Mouse (Mus musculus): ENCODE results near the gene Plekhn1. TPM values are rescaled to one million over a fixed set of nuclear protein-coding genes. Genes with fewer than 3 reads are reported as not detected.

Plekhn1 gene
- polyA plus RNA-seq, 1 experiment from 2014 or later, result 11.7 TPM

GRCm38 (mm10) chr4:156217838-156218237 lies 16.8 kb downstream of the Plekhn1 start:
- Histone ChIP-seq H3K27ac (ENCODE audit: low read length) (no peak overlapping the region), H3K4me1 (ENCODE audit: control insufficient read depth, insufficient read depth, low read length) (no peaks in the 10 kb centered on the region), H3K36me3 (ENCODE audit: control insufficient read depth, insufficient read depth, low read length) (no peaks in the 10 kb centered on the region), H3K4me2 (ENCODE audit: low read depth, low read length) (no peak overlapping the region), H3K4me3 (ENCODE audit: low read length) (no peak overlapping the region), H3K27me3 (replicated peaks; ENCODE audit: control insufficient read depth, insufficient read depth, low read length) (no peaks in the 10 kb centered on the region; the same call in 1 of the 2 replicates), H3K9ac (ENCODE audit: low read depth, low read length) (no peak overlapping the region), H3K9me3 (ENCODE audit: control insufficient read depth, low read length) (no peaks in the 10 kb centered on the region)
- WGBS, result 79% methylated on average over 16 of the region's 16 CpGs
- ATAC-seq, result no peak

GRCm38 (mm10) chr4:156217022-156217669 lies 17.5 kb downstream of the Plekhn1 start:
- Histone ChIP-seq H3K9ac (ENCODE audit: low read depth, low read length) (no peak overlapping the region), H3K27ac (ENCODE audit: low read length) (no peak overlapping the region), H3K27me3 (replicated peaks; ENCODE audit: control insufficient read depth, insufficient read depth, low read length) (no peaks in the 10 kb centered on the region; the same call in 1 of the 2 replicates), H3K4me1 (ENCODE audit: control insufficient read depth, insufficient read depth, low read length) (no peaks in the 10 kb centered on the region), H3K4me3 (ENCODE audit: low read length) (no peak overlapping the region), H3K36me3 (ENCODE audit: control insufficient read depth, insufficient read depth, low read length) (no peaks in the 10 kb centered on the region), H3K9me3 (ENCODE audit: control insufficient read depth, low read length) (no peaks in the 10 kb centered on the region), H3K4me2 (ENCODE audit: low read depth, low read length) (no peak overlapping the region)
- 78% methylated on average over 16 of the region's 16 CpGs for WGBS
- no peak for ATAC-seq

GRCm38 (mm10) chr4:156216196-156216595 lies 18.5 kb downstream of the Plekhn1 start:
- Histone ChIP-seq H3K9ac (ENCODE audit: low read depth, low read length) (no peak overlapping the region), H3K9me3 (ENCODE audit: control insufficient read depth, low read length) (no peaks in the 10 kb centered on the region), H3K4me2 (ENCODE audit: low read depth, low read length) (no peak overlapping the region), H3K27ac (ENCODE audit: low read length) (no peak overlapping the region), H3K27me3 (replicated peaks; ENCODE audit: control insufficient read depth, insufficient read depth, low read length) (no peaks in the 10 kb centered on the region; the same call in 1 of the 2 replicates), H3K4me3 (ENCODE audit: low read length) (no peak overlapping the region), H3K36me3 (ENCODE audit: control insufficient read depth, insufficient read depth, low read length) (no peaks in the 10 kb centered on the region), H3K4me1 (ENCODE audit: control insufficient read depth, insufficient read depth, low read length) (no peaks in the 10 kb centered on the region)
- WGBS, result 81% methylated on average over 2 of the region's 2 CpGs
- no peak for ATAC-seq

DNA sequence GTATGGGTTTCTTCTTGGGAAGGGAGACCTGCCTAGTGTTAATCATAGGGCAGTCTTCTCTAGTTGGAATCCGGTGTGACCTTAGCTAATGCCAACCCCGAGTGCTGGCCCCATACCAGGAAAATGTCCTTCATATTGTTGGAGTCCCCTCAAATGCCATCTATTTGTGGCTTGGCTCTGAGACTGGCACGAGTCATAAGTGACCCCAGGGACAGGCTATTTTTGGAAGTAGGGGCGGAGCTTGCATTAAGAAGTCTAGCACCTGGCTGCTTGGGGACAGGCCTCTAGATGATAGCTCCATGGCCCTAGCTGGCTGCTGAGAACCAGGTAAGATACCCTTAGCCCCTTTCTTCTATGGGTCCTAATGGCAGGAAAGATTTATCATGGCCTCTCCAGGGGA lies 19.0 kb downstream of the Plekhn1 start, which contains the start of gene Perm1:
Gene Perm1 (plus strand): TSS at position 220 of the 400 bp plus-strand sequence.
- no peaks in the 10 kb centered on the region for H3K4me1 ChIP-seq (ENCODE audit: control insufficient read depth, insufficient read depth, low read length)
- WGBS, result 71% methylated on average over 4 of the region's 4 CpGs
- ATAC-seq, result no peak
- H3K27me3 ChIP-seq (replicated peaks; ENCODE audit: control insufficient read depth, insufficient read depth, low read length), result no peaks in the 10 kb centered on the region; the same call in 1 of the 2 replicates
- no peak within 1 kb of the TSS for H3K9ac ChIP-seq (ENCODE audit: low read depth, low read length)
- H3K4me2 ChIP-seq (ENCODE audit: low read depth, low read length), result no peak within 1 kb of the TSS
- no peaks in the 10 kb centered on the region for H3K36me3 ChIP-seq (ENCODE audit: control insufficient read depth, insufficient read depth, low read length)
- H3K9me3 ChIP-seq (ENCODE audit: control insufficient read depth, low read length), result no peaks in the 10 kb centered on the region
- H3K4me3 ChIP-seq (ENCODE audit: low read length), result no peak within 1 kb of the TSS
- no peak within 1 kb of the TSS for H3K27ac ChIP-seq (ENCODE audit: low read length)

DNA sequence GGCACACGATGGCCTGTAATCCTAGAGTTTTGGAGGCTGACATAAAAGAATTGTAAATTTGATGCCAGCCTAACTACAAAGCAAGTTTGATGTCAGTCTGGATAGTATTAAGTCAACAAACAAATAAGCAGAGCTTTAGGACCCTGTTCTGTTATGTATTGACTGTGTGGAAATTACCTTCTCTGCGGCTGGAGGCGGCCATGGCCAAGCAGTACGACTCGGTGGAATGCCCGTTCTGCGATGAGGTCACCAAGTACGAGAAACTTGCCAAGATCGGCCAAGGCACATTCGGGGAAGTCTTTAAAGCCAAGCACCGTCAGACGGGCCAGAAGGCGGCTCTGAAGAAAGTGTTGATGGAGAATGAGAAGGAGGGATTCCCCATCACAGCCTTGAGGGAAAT lies 21.5 kb downstream of the Plekhn1 start:
- H3K27ac ChIP-seq (ENCODE audit: low read length), result no peak overlapping the region
- no peaks in the 10 kb centered on the region for H3K4me1 ChIP-seq (ENCODE audit: control insufficient read depth, insufficient read depth, low read length)
- H3K9me3 ChIP-seq (ENCODE audit: control insufficient read depth, low read length), result no peaks in the 10 kb centered on the region
- 91% methylated on average over 13 of the region's 13 CpGs for WGBS
- H3K4me2 ChIP-seq (ENCODE audit: low read depth, low read length), result no peak overlapping the region
- no peaks in the 10 kb centered on the region for H3K36me3 ChIP-seq (ENCODE audit: control insufficient read depth, insufficient read depth, low read length)
- H3K4me3 ChIP-seq (ENCODE audit: low read length), result no peak overlapping the region
- H3K9ac ChIP-seq (ENCODE audit: low read depth, low read length), result no peak overlapping the region
- ATAC-seq, result no peak
- H3K27me3 ChIP-seq (replicated peaks; ENCODE audit: control insufficient read depth, insufficient read depth, low read length), result no peaks in the 10 kb centered on the region

DNA sequence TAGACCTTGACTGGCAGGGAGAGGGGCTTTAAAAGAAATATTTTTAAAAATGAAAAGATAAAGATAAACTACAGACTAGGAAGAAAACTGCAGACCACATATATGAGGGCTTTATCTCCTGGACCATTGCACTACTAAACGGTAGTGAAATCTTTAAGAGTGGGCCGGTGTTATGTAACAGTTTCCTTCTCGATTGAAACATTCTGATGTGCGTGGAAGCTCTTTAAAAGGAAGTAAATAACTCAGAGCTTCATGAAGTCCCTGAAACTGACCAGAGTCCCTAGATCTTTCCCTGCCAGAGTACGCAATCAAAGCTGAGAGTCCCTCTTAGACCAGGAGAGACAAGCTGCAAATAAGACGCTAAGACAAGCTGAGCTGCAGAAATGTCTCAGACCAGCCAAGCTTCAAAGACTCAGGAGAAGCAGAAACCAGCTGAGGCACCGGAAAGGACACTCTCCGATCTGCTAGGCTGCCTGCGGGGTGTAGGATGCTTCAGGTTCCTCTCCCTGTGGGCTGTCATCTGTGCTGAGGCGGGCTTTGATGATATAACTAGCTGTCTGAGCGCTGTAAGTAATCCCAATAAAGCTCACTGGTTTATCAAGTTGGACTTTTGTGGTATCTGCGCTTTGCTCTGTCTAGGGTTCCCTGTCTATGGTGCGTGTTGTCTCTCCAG lies 24.6 kb downstream of the Plekhn1 start:
- H3K4me3 ChIP-seq (ENCODE audit: low read length), result no peak overlapping the region
- no peak overlapping the region for H3K9ac ChIP-seq (ENCODE audit: low read depth, low read length)
- H3K9me3 ChIP-seq (ENCODE audit: control insufficient read depth, low read length), result no peaks in the 10 kb centered on the region
- no peak for ATAC-seq
- 67% methylated on average over 13 of the region's 13 CpGs for WGBS
- no peaks in the 10 kb centered on the region for H3K36me3 ChIP-seq (ENCODE audit: control insufficient read depth, insufficient read depth, low read length)
- no peaks in the 10 kb centered on the region for H3K4me1 ChIP-seq (ENCODE audit: control insufficient read depth, insufficient read depth, low read length)
- H3K27ac ChIP-seq (ENCODE audit: low read length), result no peak overlapping the region
- H3K4me2 ChIP-seq (ENCODE audit: low read depth, low read length), result no peak overlapping the region
- peaks cover 2% of the 10 kb centered on the region; the same call in 1 of the 2 replicates for H3K27me3 ChIP-seq (replicated peaks; ENCODE audit: control insufficient read depth, insufficient read depth, low read length)

DNA sequence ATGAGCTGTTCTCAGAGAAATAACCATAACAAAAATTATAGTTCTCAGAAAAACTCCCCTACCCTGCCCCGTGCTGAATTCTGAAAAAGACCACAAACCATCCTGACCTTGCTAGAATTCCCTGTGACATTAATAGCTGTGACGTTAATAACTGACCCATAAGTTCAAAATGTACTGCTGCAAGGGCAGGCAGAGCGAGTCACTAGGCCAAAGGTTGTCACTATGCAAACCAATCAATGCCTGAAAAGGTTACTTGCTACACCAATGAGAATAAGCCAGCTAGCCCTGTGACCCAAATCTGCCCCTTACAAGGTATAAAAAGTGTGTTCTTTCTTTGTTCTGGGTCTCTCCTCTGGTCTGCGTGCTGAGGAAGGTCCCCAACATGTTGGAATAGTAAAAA lies 25.8 kb downstream of the Plekhn1 start:
- Histone ChIP-seq H3K4me2 (ENCODE audit: low read depth, low read length) (no peak overlapping the region), H3K36me3 (ENCODE audit: control insufficient read depth, insufficient read depth, low read length) (no peaks in the 10 kb centered on the region), H3K9ac (ENCODE audit: low read depth, low read length) (no peak overlapping the region), H3K27ac (ENCODE audit: low read length) (no peak overlapping the region), H3K27me3 (replicated peaks; ENCODE audit: control insufficient read depth, insufficient read depth, low read length) (peaks cover 13% of the 10 kb centered on the region), H3K9me3 (ENCODE audit: control insufficient read depth, low read length) (no peaks in the 10 kb centered on the region), H3K4me1 (ENCODE audit: control insufficient read depth, insufficient read depth, low read length) (peaks cover under 1% of the 10 kb centered on the region; the same call in 1 of the 2 replicates), H3K4me3 (ENCODE audit: low read length) (no peak overlapping the region)
- no peak for ATAC-seq
- WGBS, result 81% methylated on average over 4 of the region's 4 CpGs

GRCm38 (mm10) chr4:156203413-156204131 lies 31.1 kb downstream of the Plekhn1 start:
- peak overlapping the region; percentile 96 for H3K4me2 ChIP-seq (ENCODE audit: low read depth, low read length)
- H3K4me1 ChIP-seq (ENCODE audit: control insufficient read depth, insufficient read depth, low read length), result peaks cover 13% of the 10 kb centered on the region
- H3K4me3 ChIP-seq (ENCODE audit: low read length), result peak overlapping the region; percentile 63
- H3K36me3 ChIP-seq (ENCODE audit: control insufficient read depth, insufficient read depth, low read length), result no peaks in the 10 kb centered on the region
- H3K9me3 ChIP-seq (ENCODE audit: control insufficient read depth, low read length), result no peaks in the 10 kb centered on the region
- peak overlapping the region; percentile 66 for H3K27ac ChIP-seq (ENCODE audit: low read length)
- H3K27me3 ChIP-seq (replicated peaks; ENCODE audit: control insufficient read depth, insufficient read depth, low read length), result peaks cover 23% of the 10 kb centered on the region
- peak; percentile 46 for ATAC-seq
- under 1% methylated on average over 49 of the region's 49 CpGs for WGBS
- peak overlapping the region; percentile 66 for H3K9ac ChIP-seq (ENCODE audit: low read depth, low read length)

GRCm38 (mm10) chr4:156203001-156203412 lies 31.6 kb downstream of the Plekhn1 start, which contains the start of gene AW011738:
Gene AW011738 (plus strand): TSS chr4:156203304.
- 0% methylated on average over 38 of the region's 39 CpGs for WGBS
- no peaks in the 10 kb centered on the region for H3K9me3 ChIP-seq (ENCODE audit: control insufficient read depth, low read length)
- peaks cover 23% of the 10 kb centered on the region for H3K27me3 ChIP-seq (replicated peaks; ENCODE audit: control insufficient read depth, insufficient read depth, low read length)
- peak within 1 kb of the TSS; percentile 63 for H3K4me3 ChIP-seq (ENCODE audit: low read length)
- ATAC-seq, result peak; percentile 78
- peak within 1 kb of the TSS; percentile 96 for H3K4me2 ChIP-seq (ENCODE audit: low read depth, low read length)
- peak within 1 kb of the TSS; percentile 66 for H3K27ac ChIP-seq (ENCODE audit: low read length)
- no peaks in the 10 kb centered on the region for H3K36me3 ChIP-seq (ENCODE audit: control insufficient read depth, insufficient read depth, low read length)
- peaks cover 14% of the 10 kb centered on the region for H3K4me1 ChIP-seq (ENCODE audit: control insufficient read depth, insufficient read depth, low read length)
- peak within 1 kb of the TSS; percentile 66 for H3K9ac ChIP-seq (ENCODE audit: low read depth, low read length)
